Mouse (Mus musculus): ENCODE measurements at regions not wholly inside any gene's neighbourhood (a gene's known extent, or its start where the extent isn't known, plus 50 kb on each side); places are given as distances from the start of the nearest gene placed in this dataset.

- H3K4me2 ChIP-seq, result no peak overlapping the region
- H3K27me3 ChIP-seq (replicated peaks), result no peaks in the 10 kb centered on the region
- no peak overlapping the region for H3K27ac ChIP-seq
- WGBS (ENCODE audit: insufficient replicate concordance), result 66% methylated on average over 4 of the region's 4 CpGs
- no peak for ATAC-seq
- H3K9me3 ChIP-seq (replicated peaks), result no peaks in the 10 kb centered on the region
- no peaks in the 10 kb centered on the region for H3K36me3 ChIP-seq
- H3K4me3 ChIP-seq, result no peak overlapping the region
- no peaks in the 10 kb centered on the region for H3K4me1 ChIP-seq
- no peak overlapping the region for H3K9ac ChIP-seq
Measured at GRCm38 (mm10) chr2:74409856-74410404, 169.3 kb downstream of the Lnpk start.

GRCm38 (mm10) chr2:74404493-74404892 is 174.7 kb downstream of the Lnpk start:
- Histone ChIP-seq H3K4me2 (no peak overlapping the region), H3K9ac (no peak overlapping the region)
- WGBS (ENCODE audit: insufficient replicate concordance), result 64% methylated on average over 3 of the region's 3 CpGs

DNA sequence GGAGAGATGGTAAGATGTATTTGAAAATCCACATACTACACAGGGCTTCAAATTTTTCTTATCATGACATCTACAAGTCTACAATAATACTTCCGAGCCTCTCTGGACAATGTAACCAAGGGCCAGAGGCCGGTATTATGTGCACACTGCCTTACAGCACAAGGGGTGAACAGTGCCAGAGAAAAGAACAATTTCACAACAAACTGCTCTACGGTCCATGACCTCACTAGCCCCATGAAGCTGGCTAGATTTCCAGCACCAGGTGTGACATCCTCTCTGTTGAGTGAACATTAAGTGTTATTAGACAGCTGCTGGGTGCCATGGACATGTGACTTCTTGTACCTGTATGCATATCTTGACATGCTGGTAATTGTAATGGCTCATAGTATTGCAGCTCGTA is 188.2 kb downstream of the Lnpk start:
- Histone ChIP-seq H3K4me2 (no peak overlapping the region), H3K36me3 (no peaks in the 10 kb centered on the region), H3K27me3 (replicated peaks) (no peaks in the 10 kb centered on the region), H3K4me3 (no peak overlapping the region), H3K27ac (no peak overlapping the region), H3K9me3 (replicated peaks) (no peaks in the 10 kb centered on the region), H3K4me1 (no peaks in the 10 kb centered on the region), H3K9ac (no peak overlapping the region)
- no peak for ATAC-seq
- 62% methylated on average over 4 of the region's 4 CpGs for WGBS (ENCODE audit: insufficient replicate concordance)

More at GRCm38 (mm10) chr2:74404493-74404892, 174.7 kb downstream of the Lnpk start:
- Histone ChIP-seq H3K27ac (no peak overlapping the region), H3K27me3 (replicated peaks) (no peaks in the 10 kb centered on the region), H3K36me3 (no peaks in the 10 kb centered on the region), H3K4me3 (no peak overlapping the region), H3K9me3 (replicated peaks) (no peaks in the 10 kb centered on the region), H3K4me1 (no peaks in the 10 kb centered on the region)
- ATAC-seq, result no peak

DNA sequence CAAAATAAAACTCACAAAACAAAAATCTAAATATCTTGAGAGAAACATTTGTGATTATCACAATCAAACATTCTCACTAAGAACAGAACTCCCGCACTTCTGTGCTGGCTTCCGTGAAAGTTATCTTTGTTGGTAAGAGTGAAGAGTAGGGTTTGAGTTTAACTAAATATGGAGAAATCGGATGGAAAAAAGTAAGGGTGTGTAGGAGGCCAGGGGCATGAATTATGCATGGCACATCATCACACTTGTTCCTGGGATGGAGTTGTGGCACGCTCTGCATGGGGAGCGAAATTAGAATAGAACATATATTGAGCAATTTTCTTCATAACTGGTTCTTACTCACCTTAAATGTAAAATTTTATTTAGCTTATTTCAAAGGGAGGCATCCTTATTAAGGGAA is 191.2 kb downstream of the Lnpk start:
- H3K9me3 ChIP-seq (replicated peaks), result no peaks in the 10 kb centered on the region
- 78% methylated on average over 5 of the region's 5 CpGs for WGBS (ENCODE audit: insufficient replicate concordance)
- no peak overlapping the region for H3K9ac ChIP-seq
- no peak for ATAC-seq
- no peaks in the 10 kb centered on the region for H3K27me3 ChIP-seq (replicated peaks)
- no peaks in the 10 kb centered on the region for H3K36me3 ChIP-seq
- H3K4me1 ChIP-seq, result no peaks in the 10 kb centered on the region
- H3K27ac ChIP-seq, result no peak overlapping the region
- H3K4me3 ChIP-seq, result no peak overlapping the region
- no peak overlapping the region for H3K4me2 ChIP-seq

DNA sequence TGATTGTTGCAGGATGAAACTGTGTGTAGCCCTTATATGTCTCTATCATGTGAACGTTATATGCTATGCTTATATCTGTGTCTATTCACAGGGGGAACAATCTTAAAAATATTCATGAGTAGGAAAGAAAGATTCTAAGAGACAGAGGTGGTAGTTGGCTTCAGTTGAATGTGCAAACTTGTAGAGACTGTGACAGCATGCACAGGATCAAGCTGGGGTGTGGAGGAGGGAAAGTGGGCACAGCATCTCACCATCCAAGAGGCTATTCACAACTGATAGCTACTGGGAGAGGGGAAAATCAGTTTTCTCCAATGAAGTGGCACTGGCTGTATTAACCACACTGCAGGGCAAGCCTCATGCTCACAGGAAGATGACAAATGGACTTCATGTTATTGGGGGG is 194.3 kb downstream of the Lnpk start:
- Histone ChIP-seq H3K4me2 (no peak overlapping the region), H3K4me1 (no peaks in the 10 kb centered on the region), H3K36me3 (no peaks in the 10 kb centered on the region), H3K9me3 (replicated peaks) (no peaks in the 10 kb centered on the region), H3K9ac (no peak overlapping the region), H3K27ac (no peak overlapping the region), H3K27me3 (replicated peaks) (no peaks in the 10 kb centered on the region), H3K4me3 (no peak overlapping the region)
- 71% methylated on average over 1 of the region's 1 CpGs for WGBS (ENCODE audit: insufficient replicate concordance)
- no peak for ATAC-seq

GRCm38 (mm10) chr2:74380574-74381287 is 198.5 kb downstream of the Lnpk start:
- Histone ChIP-seq H3K4me3 (no peak overlapping the region), H3K4me2 (no peak overlapping the region), H3K27me3 (replicated peaks) (no peaks in the 10 kb centered on the region), H3K4me1 (no peaks in the 10 kb centered on the region), H3K9ac (no peak overlapping the region), H3K9me3 (replicated peaks) (no peaks in the 10 kb centered on the region), H3K36me3 (no peaks in the 10 kb centered on the region), H3K27ac (no peak overlapping the region)
- 53% methylated on average over 7 of the region's 7 CpGs for WGBS (ENCODE audit: insufficient replicate concordance)
- ATAC-seq, result no peak

DNA sequence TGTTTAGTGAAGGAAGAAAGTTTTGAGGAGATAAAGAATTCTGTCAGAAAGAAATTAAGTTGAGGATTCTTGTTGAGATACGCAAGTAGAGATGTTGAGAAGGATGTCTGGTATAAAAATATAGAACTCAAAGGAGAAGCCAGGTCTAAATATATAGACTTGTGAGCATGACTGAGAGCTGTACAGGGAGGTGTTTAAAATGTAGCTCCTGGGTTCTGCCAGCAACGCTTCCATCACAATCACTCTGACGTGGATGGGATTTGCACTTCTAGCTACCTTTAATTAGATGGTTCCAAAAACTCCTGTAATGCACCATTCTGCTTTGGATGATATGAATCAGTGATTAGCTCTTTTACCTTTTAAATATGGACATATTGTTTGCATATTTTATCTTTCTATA is 200.5 kb downstream of the Lnpk start:
- H3K27me3 ChIP-seq (replicated peaks), result no peaks in the 10 kb centered on the region
- no peaks in the 10 kb centered on the region for H3K9me3 ChIP-seq (replicated peaks)
- no peaks in the 10 kb centered on the region for H3K4me1 ChIP-seq
- ATAC-seq, result no peak
- no peak overlapping the region for H3K27ac ChIP-seq
- no peak overlapping the region for H3K4me2 ChIP-seq
- no peak overlapping the region for H3K9ac ChIP-seq
- H3K4me3 ChIP-seq, result no peak overlapping the region
- H3K36me3 ChIP-seq, result no peaks in the 10 kb centered on the region
- 79% methylated on average over 3 of the region's 3 CpGs for WGBS (ENCODE audit: insufficient replicate concordance)

DNA sequence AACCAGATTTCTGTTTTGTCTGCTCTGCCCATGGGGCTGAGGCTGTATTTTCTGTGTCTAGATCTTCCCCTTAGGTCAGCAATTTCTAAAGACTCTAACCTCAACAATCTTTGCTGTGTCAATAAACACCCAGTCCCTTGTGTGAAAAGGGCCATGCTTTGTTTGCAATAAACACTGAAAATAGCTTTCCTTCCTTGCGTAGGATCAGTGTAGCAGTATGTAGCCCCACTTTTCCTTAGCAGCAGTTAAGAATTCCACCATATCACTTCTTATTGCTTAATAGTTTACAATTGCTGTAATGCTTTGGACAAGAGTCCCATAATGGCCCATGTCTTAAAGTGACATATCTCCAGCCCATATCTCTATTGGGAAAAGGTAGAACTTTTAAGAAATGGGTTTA is 205.3 kb downstream of the Lnpk start:
- H3K27me3 ChIP-seq (replicated peaks), result no peaks in the 10 kb centered on the region
- no peak for ATAC-seq
- H3K4me2 ChIP-seq, result no peak overlapping the region
- H3K9ac ChIP-seq, result no peak overlapping the region
- H3K4me3 ChIP-seq, result no peak overlapping the region
- H3K36me3 ChIP-seq, result no peaks in the 10 kb centered on the region
- H3K4me1 ChIP-seq, result no peaks in the 10 kb centered on the region
- WGBS (ENCODE audit: insufficient replicate concordance), result 74% methylated on average over 1 of the region's 1 CpGs
- H3K9me3 ChIP-seq (replicated peaks), result no peaks in the 10 kb centered on the region
- H3K27ac ChIP-seq, result no peak overlapping the region

DNA sequence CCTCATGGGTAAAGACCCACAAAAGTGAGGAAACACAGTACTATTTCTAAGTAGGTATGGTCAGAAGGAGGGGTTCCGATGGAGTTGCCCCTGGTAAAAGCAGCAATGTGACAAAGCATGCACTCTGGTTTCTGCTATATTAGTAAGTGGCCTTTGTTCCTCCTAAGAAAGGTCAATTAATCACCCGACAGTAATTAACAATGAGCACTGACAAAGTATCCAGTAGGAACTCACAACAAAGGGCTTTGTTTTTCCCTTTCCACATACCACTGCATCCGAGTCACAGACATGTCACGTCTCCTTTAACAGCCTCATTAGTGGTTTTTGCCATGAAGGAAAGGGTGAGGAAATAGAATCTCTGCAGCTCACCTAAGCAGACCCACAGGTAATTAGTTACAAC is 206.2 kb downstream of the Lnpk start:
- no peak for ATAC-seq
- 61% methylated on average over 4 of the region's 4 CpGs for WGBS (ENCODE audit: insufficient replicate concordance)

GRCm38 (mm10) chr2:74363255-74363654 is 216.0 kb downstream of the Lnpk start:
- H3K4me2 ChIP-seq, result no peak overlapping the region
- H3K27me3 ChIP-seq (replicated peaks), result no peaks in the 10 kb centered on the region
- WGBS (ENCODE audit: insufficient replicate concordance), result 70% methylated on average over 2 of the region's 2 CpGs
- no peaks in the 10 kb centered on the region for H3K4me1 ChIP-seq
- no peak overlapping the region for H3K4me3 ChIP-seq
- ATAC-seq, result no peak
- no peaks in the 10 kb centered on the region for H3K9me3 ChIP-seq (replicated peaks)
- no peak overlapping the region for H3K9ac ChIP-seq
- H3K36me3 ChIP-seq, result no peaks in the 10 kb centered on the region
- no peak overlapping the region for H3K27ac ChIP-seq

More for the DNA sequence above, 206.2 kb downstream of the Lnpk start:
- Histone ChIP-seq H3K9me3 (replicated peaks) (no peaks in the 10 kb centered on the region), H3K27me3 (replicated peaks) (no peaks in the 10 kb centered on the region), H3K27ac (no peak overlapping the region), H3K9ac (no peak overlapping the region), H3K4me1 (no peaks in the 10 kb centered on the region), H3K36me3 (no peaks in the 10 kb centered on the region), H3K4me3 (no peak overlapping the region), H3K4me2 (no peak overlapping the region)

DNA sequence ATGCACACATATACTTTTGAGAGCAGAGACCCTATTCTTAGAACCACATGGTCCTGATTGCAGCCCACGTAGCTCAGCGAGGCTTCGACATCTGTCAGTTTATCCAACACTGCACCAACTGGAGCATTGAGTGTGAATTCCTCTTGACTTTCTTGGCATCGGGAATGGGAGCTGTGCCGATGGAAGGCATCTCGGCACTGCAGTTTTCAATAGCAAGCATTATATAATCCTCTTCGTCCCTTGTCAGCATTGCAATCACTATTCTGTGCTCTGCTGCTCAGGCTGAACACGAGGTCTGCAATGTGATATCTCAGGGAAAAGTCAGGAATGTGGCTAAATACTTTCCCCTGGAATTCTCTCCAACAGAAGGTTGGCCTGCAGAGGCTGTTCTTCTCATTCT is 224.6 kb downstream of the Lnpk start:
- Histone ChIP-seq H3K36me3 (no peaks in the 10 kb centered on the region), H3K4me3 (no peak overlapping the region), H3K27me3 (replicated peaks) (no peaks in the 10 kb centered on the region), H3K9ac (no peak overlapping the region), H3K4me2 (no peak overlapping the region), H3K9me3 (replicated peaks) (no peaks in the 10 kb centered on the region), H3K4me1 (no peaks in the 10 kb centered on the region), H3K27ac (no peak overlapping the region)
- 70% methylated on average over 8 of the region's 8 CpGs for WGBS (ENCODE audit: insufficient replicate concordance)
- ATAC-seq, result no peak

GRCm38 (mm10) chr2:74349809-74350208 is 229.4 kb downstream of the Lnpk start:
- Histone ChIP-seq H3K27me3 (replicated peaks) (no peaks in the 10 kb centered on the region), H3K27ac (no peak overlapping the region), H3K4me3 (no peak overlapping the region), H3K9ac (no peak overlapping the region), H3K4me2 (no peak overlapping the region), H3K4me1 (no peaks in the 10 kb centered on the region), H3K36me3 (no peaks in the 10 kb centered on the region), H3K9me3 (replicated peaks) (no peaks in the 10 kb centered on the region)
- ATAC-seq, result no peak
- 62% methylated on average over 6 of the region's 6 CpGs for WGBS (ENCODE audit: insufficient replicate concordance)

- no peaks in the 10 kb centered on the region for H3K36me3 ChIP-seq
- H3K9me3 ChIP-seq (replicated peaks), result no peaks in the 10 kb centered on the region
- no peaks in the 10 kb centered on the region for H3K27me3 ChIP-seq (replicated peaks)
- no peak overlapping the region for H3K9ac ChIP-seq
- ATAC-seq, result no peak
- H3K4me3 ChIP-seq, result no peak overlapping the region
- 70% methylated on average over 9 of the region's 9 CpGs for WGBS (ENCODE audit: insufficient replicate concordance)
- no peaks in the 10 kb centered on the region for H3K4me1 ChIP-seq
- no peak overlapping the region for H3K27ac ChIP-seq
- no peak overlapping the region for H3K4me2 ChIP-seq
Measured at GRCm38 (mm10) chr2:74306301-74306700, 272.9 kb downstream of the Lnpk start.
